Mouse (Mus musculus): Measurements from ENCODE around the gene Gsto1. TPM values are rescaled to one million over a fixed set of nuclear protein-coding genes. Genes with fewer than 3 reads are reported as not detected.

The Gsto1 gene
- total RNA-seq, 2 experiments from 2014 or later, result 51.7 to 52.6 TPM

DNA sequence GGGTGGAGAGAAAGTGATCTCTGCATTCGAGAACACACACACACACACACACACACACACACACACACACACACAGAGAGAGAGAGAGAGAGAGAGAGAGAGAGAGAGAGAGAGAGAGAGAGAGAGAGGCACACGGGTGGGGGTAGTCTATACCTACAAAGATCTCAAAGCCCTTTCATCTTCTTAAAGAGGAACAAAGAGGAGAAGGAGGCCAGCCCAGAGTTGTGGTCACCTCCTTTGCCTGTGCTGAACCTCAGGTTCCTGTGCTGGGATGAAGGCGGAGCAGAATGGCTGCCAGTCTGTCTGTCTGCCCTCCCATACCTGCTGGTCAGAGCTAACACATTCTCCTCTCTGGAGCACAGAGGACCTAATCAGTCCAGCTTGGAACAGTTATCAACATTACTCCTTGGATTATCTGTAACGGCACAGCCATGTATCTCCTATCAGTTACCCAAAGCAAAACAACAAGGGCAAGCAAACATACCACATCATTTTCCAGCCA is 55.4 kb downstream of the Gsto1 start:
- intact Hi-C loops (cut with DNase I), result no loop called here
- DNase-seq (ENCODE audit: low spot score in 2 of 2), result no peak

DNA sequence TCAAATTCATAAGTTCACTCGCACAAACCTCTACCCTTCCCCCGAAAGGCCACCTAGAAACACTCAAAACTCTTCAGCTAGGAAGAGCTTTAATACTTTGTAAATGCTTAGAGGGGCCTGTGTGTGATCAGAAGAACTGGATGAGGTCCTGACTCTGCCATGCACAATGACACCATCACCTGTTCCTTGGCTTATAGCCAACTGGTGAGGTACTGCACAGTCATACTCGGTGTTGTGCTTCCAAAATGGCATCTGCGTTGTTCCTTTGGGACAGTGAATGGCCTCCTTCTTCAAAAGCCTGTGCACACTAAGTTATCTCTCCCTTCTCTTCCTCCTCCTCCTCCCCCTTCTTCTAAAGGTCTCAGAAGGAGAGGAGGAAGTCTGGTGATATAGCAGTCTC is 56.0 kb downstream of the Gsto1 start:
- DNase-seq (ENCODE audit: low spot score in 2 of 2), result no peak
- intact Hi-C loops (cut with DNase I), result no loop called here

DNA sequence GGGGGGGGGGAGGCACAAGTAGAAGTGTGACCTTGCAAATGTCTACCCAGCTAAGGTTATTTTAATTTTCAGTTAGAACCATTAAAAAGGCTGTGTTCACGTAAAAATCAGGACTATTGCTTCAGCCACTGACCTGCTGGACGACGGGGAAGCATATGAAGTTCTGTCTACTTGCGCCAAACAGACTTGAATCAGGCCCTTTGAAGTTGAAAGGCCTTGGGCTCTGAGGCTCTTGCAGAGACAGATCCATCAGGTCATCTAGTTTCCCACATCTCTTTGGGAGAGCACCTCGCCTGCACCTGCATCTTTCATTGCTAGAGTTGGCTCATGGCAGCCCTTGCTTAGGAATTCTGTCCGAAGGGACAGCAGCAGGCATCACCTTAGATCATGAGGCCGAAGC is 58.6 kb downstream of the Gsto1 start:
- intact Hi-C loops (cut with DNase I), result no loop called here
- no peak for DNase-seq (ENCODE audit: low spot score in 2 of 2)

DNA sequence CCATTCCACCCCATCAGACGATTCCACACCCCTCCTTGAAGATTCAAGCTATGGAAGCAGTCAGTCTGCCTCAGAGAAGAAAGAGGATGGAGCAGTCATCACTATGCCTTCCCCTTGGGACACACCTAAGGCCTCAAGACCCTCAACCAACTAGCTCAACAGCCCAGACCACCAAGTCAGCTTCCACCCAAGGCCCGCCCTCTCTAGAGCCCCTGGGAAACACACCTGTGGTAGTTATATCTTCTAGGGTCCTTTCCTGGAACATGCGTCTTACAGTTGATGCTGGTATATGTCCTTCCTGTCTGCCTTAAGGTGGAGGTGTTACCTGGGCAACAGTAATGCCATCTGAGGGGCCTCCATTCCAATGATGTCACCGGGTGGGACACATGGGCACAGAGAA is 59.4 kb downstream of the Gsto1 start:
- intact Hi-C loops (cut with DNase I), result no loop called here
- DNase-seq (ENCODE audit: low spot score in 2 of 2), result no peak

Other genes starting within 250 kb of the Gsto1 start
- gene Col17a1, start 162.9 kb upstream of the Gsto1 start, total RNA-seq (2021), result under 1 TPM; 0.62 to 0.83 TPM
- 10 to 100 TPM; 92.2 to 96.6 TPM for gene Sfr1, start 123.3 kb upstream of the Gsto1 start, total RNA-seq (2021)
- 1 to 10 TPM; 1.6 to 1.7 TPM for gene Gsto2, start 10.6 kb downstream of the Gsto1 start, total RNA-seq (2021)
- under 1 TPM; 0.16 to 0.64 TPM for gene Cfap43, start 64.3 kb downstream of the Gsto1 start, total RNA-seq (2021)
- 1 to 10 TPM in 1 of 2 experiments, under 1 TPM in 1; 0.94 to 1.2 TPM for gene Itprip, start 64.3 kb downstream of the Gsto1 start, total RNA-seq (2021)
- under 1 TPM; 0.21 to 0.55 TPM for gene Cfap58, start 82.7 kb downstream of the Gsto1 start, total RNA-seq (2021)

Measured in left cerebral cortex, postnatal 25 days (tissue).